Mouse (Mus musculus): ENCODE results near the gene Ubash3a. TPM values are rescaled to one million over a fixed set of nuclear protein-coding genes. Genes with fewer than 3 reads are reported as not detected.
A peak's percentile ranks its signal among the peaks of the same experiment; 100 is the strongest.

Gene Ubash3a
- 0.20 and 0.34 TPM in 2 replicates for polyA plus RNA-seq (2016; fragmentation: Nextera tagmentation; extraction: Ambion mirVana)

DNA sequence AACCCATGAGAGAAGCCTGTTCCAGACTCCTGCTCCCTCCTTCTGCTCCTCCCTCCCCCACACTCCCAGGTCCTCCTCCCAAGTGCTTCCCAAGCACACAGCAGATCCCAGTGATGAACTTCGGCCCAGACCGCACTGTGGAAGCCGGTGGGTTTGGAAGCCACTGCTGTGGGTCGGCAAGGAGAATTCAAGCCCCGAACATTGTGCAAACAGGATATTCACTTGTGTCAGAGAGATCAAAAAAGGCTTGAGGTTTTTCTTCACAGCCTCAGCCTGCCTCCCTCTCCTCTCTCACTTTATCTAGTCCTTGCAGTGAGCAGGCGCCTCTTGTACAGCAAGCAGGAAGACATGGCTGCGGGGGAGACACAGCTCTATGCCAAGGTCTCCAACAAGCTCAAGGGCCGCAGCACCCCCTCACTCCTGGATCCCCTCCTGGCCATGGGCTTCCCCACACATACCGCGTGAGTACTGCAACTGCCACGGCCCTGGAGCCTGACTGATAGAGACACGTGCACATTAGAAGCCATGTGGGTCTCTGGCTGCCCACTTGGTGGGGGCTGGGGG, at the start of gene Ubash3a:
Gene Ubash3a (plus strand): TSS at position 103 of the 564 bp plus-strand sequence.
- Histone ChIP-seq H3K4me1 (no peaks in the 10 kb centered on the region), H3K27ac (replicated peaks) (no peak within 1 kb of the TSS; the same call in 1 of the 2 replicates), H3K27me3 (replicated peaks; ENCODE audit: low read depth, poor library complexity, severe bottlenecking) (no peaks in the 10 kb centered on the region), H3K4me3 (no peak within 1 kb of the TSS), H3K9me3 (no peaks in the 10 kb centered on the region), H3K36me3 (replicated peaks) (no peaks in the 10 kb centered on the region)
- WGBS: 84% methylated on average over 12 of the region's 12 CpGs
- no peak for DNase-seq (ENCODE audit: low spot score)

DNA sequence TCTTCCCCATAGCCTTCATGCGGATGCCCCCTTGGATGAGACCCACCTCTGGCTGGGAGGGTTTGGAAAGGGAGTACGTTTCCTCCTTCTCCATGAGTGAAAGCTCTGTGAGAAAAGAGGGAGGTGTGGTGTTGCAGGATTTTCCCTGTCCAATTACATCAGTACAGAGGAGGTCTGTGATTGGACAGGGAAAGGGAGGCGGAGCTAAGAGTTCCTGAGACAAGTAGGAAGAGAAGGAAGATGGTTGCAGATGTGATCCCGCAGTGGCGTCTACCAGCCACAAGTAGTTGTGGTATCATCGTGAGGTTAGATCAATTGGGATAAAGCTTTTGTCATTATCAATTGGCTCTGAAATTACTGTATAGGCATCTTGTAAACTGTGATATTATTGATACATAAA, 49.8 kb upstream of the Ubash3a start:
- no peaks in the 10 kb centered on the region for H3K27me3 ChIP-seq (replicated peaks; ENCODE audit: low read depth, poor library complexity, severe bottlenecking)
- DNase-seq (ENCODE audit: low spot score): no peak
- no peak overlapping the region for H3K27ac ChIP-seq (replicated peaks)
- H3K9me3 ChIP-seq: no peaks in the 10 kb centered on the region
- no peak overlapping the region for H3K4me3 ChIP-seq
- no peaks in the 10 kb centered on the region for H3K4me1 ChIP-seq
- 75% methylated on average over 6 of the region's 6 CpGs for WGBS
- no peaks in the 10 kb centered on the region for H3K36me3 ChIP-seq (replicated peaks)

- Histone ChIP-seq H3K4me1 (no peaks in the 10 kb centered on the region), H3K27me3 (replicated peaks; ENCODE audit: low read depth, poor library complexity, severe bottlenecking) (no peaks in the 10 kb centered on the region), H3K4me3 (no peak overlapping the region), H3K9me3 (no peaks in the 10 kb centered on the region), H3K27ac (replicated peaks) (no peak overlapping the region), H3K36me3 (replicated peaks) (no peaks in the 10 kb centered on the region)
- DNase-seq (ENCODE audit: low spot score): no peak
- whole genome bisulfite sequencing: 83% methylated on average over 4 of the region's 4 CpGs
Observed at GRCm38 (mm10) chr17:31160291-31160690, 47.4 kb upstream of the Ubash3a start.

GRCm38 (mm10) chr17:31162607-31163006, 45.1 kb upstream of the Ubash3a start:
- H3K4me3 ChIP-seq: no peak overlapping the region
- WGBS: 89% methylated on average over 12 of the region's 12 CpGs
- no peaks in the 10 kb centered on the region for H3K4me1 ChIP-seq
- no peak for DNase-seq (ENCODE audit: low spot score)
- no peaks in the 10 kb centered on the region for H3K9me3 ChIP-seq
- no peaks in the 10 kb centered on the region for H3K27me3 ChIP-seq (replicated peaks; ENCODE audit: low read depth, poor library complexity, severe bottlenecking)
- H3K36me3 ChIP-seq (replicated peaks): no peaks in the 10 kb centered on the region
- no peak overlapping the region for H3K27ac ChIP-seq (replicated peaks)

DNA sequence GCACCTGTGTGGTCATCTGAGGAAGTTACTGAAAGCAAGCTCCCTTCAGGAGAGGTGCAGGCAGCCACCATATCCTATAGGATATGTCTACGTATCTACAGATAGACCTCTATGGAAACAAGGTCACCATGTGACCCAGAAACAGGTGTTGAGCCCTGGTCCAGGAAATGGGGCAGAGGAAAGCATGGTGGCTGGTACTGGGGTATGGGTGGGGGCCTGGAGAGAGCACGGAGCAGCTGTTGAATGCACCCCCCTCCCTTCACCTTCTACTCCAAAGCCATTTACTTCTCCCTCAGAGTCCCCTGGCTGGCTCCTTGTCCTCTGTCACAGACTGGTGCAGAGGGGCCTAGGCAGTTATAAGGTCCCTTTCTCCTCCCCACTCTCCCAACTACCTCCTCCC, 43.9 kb upstream of the Ubash3a start:
- Histone ChIP-seq H3K4me1 (no peaks in the 10 kb centered on the region), H3K27me3 (replicated peaks; ENCODE audit: low read depth, poor library complexity, severe bottlenecking) (no peaks in the 10 kb centered on the region), H3K9me3 (no peaks in the 10 kb centered on the region), H3K27ac (replicated peaks) (no peak overlapping the region), H3K36me3 (replicated peaks) (no peaks in the 10 kb centered on the region), H3K4me3 (no peak overlapping the region)
- DNase-seq (ENCODE audit: low spot score): no peak
- 84% methylated on average over 2 of the region's 2 CpGs for WGBS

- H3K27ac ChIP-seq (replicated peaks): no peak within 1 kb of the TSS
- WGBS: 84% methylated on average over 6 of the region's 6 CpGs
- no peaks in the 10 kb centered on the region for H3K4me1 ChIP-seq
- H3K36me3 ChIP-seq (replicated peaks): no peaks in the 10 kb centered on the region
- H3K4me3 ChIP-seq: no peak within 1 kb of the TSS
- H3K27me3 ChIP-seq (replicated peaks; ENCODE audit: low read depth, poor library complexity, severe bottlenecking): no peaks in the 10 kb centered on the region
- no peaks in the 10 kb centered on the region for H3K9me3 ChIP-seq
- DNase-seq (ENCODE audit: low spot score): no peak
Observed at GRCm38 (mm10) chr17:31165127-31165526, 42.5 kb upstream of the Ubash3a start, which contains the start of gene Tff1. Gene Tff1 (minus strand): TSS chr17:31165277.

GRCm38 (mm10) chr17:31169796-31170195, 37.9 kb upstream of the Ubash3a start:
- Histone ChIP-seq H3K9me3 (no peaks in the 10 kb centered on the region), H3K27me3 (replicated peaks; ENCODE audit: low read depth, poor library complexity, severe bottlenecking) (no peaks in the 10 kb centered on the region), H3K27ac (replicated peaks) (no peak overlapping the region), H3K36me3 (replicated peaks) (no peaks in the 10 kb centered on the region), H3K4me3 (no peak overlapping the region), H3K4me1 (0 out of 2 replicates have a peak, but pooled peaks cover 3% of the 10 kb centered on the region)
- WGBS: 91% methylated on average over 5 of the region's 5 CpGs
- no peak for DNase-seq (ENCODE audit: low spot score)

- Histone ChIP-seq H3K36me3 (replicated peaks) (no peaks in the 10 kb centered on the region), H3K4me3 (no peak overlapping the region), H3K9me3 (no peaks in the 10 kb centered on the region), H3K4me1 (0 out of 2 replicates have a peak, but pooled peaks cover 3% of the 10 kb centered on the region), H3K27ac (replicated peaks) (no peak overlapping the region), H3K27me3 (replicated peaks; ENCODE audit: low read depth, poor library complexity, severe bottlenecking) (no peaks in the 10 kb centered on the region)
- WGBS: 90% methylated on average over 4 of the region's 4 CpGs
- DNase-seq (ENCODE audit: low spot score): no peak
Observed at GRCm38 (mm10) chr17:31176321-31176720, 31.4 kb upstream of the Ubash3a start.

DNA sequence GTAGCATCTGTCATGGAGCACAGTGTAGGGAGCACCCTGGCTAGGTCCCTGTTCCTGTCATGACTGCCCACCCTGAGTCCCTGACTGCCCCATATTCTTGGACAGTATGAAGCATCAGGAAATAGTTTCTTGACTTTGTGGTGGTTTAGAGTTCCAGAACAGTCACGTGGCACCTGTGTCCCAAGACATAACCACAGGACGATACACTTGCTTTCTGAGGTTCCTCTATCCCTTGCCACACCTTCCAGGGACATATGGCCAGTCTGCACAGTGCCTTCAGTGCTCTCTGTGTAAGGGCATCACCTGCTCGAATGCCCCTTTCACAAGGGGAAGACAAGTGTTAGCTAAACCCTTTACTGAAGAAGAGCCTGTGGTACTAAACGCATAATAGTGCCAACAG, 26.2 kb upstream of the Ubash3a start:
- Histone ChIP-seq H3K4me3 (no peak overlapping the region), H3K27me3 (replicated peaks; ENCODE audit: low read depth, poor library complexity, severe bottlenecking) (no peaks in the 10 kb centered on the region), H3K27ac (replicated peaks) (no peak overlapping the region), H3K4me1 (peaks cover 3% of the 10 kb centered on the region; the same call in 1 of the 2 replicates), H3K36me3 (replicated peaks) (no peaks in the 10 kb centered on the region), H3K9me3 (no peaks in the 10 kb centered on the region)
- 84% methylated on average over 4 of the region's 4 CpGs for WGBS
- no peak for DNase-seq (ENCODE audit: low spot score)

DNA sequence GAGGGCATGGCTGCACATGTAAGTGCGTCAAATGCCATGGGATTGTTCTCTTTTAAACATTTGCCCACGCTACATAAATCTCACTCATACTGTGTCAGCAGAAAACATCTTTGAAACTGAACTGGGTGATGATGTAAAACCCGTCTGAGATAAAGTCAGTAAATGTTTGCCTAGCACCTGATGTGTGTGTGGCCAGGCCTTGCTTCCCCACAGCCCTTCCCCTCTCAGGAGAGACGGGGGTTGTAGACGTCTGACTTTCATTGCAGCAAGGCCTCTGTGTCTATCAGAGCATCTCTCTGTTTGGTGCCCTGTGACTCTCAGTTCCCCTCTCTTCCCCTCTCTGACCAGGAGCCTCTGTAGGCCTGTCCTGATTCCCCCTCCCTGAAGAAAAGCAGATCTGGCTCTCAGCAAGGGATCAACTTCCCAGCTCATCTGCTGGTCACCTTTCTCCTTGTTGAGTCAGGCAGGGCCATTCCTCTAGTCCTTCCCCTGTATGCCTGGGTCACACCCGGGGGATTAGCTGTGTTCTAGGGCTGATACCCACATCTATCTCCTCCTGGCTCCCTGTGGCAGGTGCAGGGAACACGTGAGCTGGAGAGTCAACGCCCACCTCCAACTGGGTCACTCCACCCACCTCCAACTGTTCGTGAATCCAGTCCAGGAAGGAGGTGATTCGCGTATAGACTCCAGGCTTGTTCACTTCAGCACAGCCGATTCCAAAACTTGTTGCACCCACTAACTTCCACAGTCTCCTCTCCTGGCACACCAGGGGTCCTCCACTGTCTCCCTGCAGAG, 24.3 kb upstream of the Ubash3a start:
- 0 out of 2 replicates have a peak, but pooled peaks cover 3% of the 10 kb centered on the region for H3K9me3 ChIP-seq
- peaks cover 6% of the 10 kb centered on the region; the same call in 1 of the 2 replicates for H3K4me1 ChIP-seq
- H3K27ac ChIP-seq (replicated peaks): no peak overlapping the region
- no peaks in the 10 kb centered on the region for H3K27me3 ChIP-seq (replicated peaks; ENCODE audit: low read depth, poor library complexity, severe bottlenecking)
- WGBS: 67% methylated on average over 12 of the region's 12 CpGs
- DNase-seq (ENCODE audit: low spot score): no peak
- H3K4me3 ChIP-seq: no peak overlapping the region
- no peaks in the 10 kb centered on the region for H3K36me3 ChIP-seq (replicated peaks)

DNA sequence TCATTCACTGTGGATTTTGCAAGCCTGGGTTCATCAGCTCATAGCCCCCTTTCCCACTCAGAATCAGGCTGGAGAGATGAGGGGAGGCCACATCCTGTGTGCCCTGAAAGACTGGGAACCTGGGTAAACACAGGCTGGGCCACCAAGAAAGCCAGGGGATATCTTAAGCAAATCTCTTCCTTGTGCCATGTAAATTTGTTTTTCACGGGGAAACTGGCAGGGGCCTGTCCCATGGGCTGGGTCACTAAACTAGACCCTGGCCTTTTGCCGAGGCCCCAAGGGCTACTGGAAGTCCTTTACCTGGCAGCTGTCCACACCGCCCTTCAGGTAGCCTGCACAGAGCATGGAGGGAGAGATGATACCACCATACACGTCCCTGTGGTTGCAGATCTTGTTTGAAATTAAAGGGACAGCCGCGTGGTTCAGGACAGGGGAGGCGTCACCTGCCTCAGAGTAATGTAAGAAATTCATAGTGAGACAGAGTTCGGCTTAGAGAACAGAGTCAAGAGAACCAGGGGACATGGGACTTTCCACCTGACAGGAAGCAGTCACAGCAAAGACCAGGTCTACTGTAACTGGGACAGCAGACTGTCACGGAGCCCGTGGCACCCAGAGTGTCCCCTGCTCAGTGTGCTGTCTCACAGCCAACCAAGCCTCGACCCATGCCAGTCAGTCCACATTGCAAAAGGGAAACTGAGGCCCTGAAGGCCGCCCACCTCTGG, 23.2 kb upstream of the Ubash3a start:
- DNase-seq (ENCODE audit: low spot score): no peak
- Histone ChIP-seq H3K4me1 (peaks cover 6% of the 10 kb centered on the region; the same call in 1 of the 2 replicates), H3K36me3 (replicated peaks) (no peaks in the 10 kb centered on the region), H3K27ac (replicated peaks) (no peak overlapping the region), H3K9me3 (0 out of 2 replicates have a peak, but pooled peaks cover 3% of the 10 kb centered on the region), H3K4me3 (no peak overlapping the region), H3K27me3 (replicated peaks; ENCODE audit: low read depth, poor library complexity, severe bottlenecking) (no peaks in the 10 kb centered on the region)
- 84% methylated on average over 12 of the region's 12 CpGs for WGBS

GRCm38 (mm10) chr17:31187370-31187769, 20.3 kb upstream of the Ubash3a start:
- H3K36me3 ChIP-seq (replicated peaks): no peaks in the 10 kb centered on the region
- peaks cover 13% of the 10 kb centered on the region for H3K4me1 ChIP-seq
- H3K27me3 ChIP-seq (replicated peaks; ENCODE audit: low read depth, poor library complexity, severe bottlenecking): no peaks in the 10 kb centered on the region
- DNase-seq (ENCODE audit: low spot score): peak; percentile 67
- 0 out of 2 replicates have a peak, but pooled peaks cover 3% of the 10 kb centered on the region for H3K9me3 ChIP-seq
- no peak overlapping the region for H3K4me3 ChIP-seq
- H3K27ac ChIP-seq (replicated peaks): no peak overlapping the region
- WGBS: 25% methylated on average over 4 of the region's 4 CpGs

Data from embryonic facial prominence, embryonic 10.5 days (tissue).